In the genomic region with DNA sequence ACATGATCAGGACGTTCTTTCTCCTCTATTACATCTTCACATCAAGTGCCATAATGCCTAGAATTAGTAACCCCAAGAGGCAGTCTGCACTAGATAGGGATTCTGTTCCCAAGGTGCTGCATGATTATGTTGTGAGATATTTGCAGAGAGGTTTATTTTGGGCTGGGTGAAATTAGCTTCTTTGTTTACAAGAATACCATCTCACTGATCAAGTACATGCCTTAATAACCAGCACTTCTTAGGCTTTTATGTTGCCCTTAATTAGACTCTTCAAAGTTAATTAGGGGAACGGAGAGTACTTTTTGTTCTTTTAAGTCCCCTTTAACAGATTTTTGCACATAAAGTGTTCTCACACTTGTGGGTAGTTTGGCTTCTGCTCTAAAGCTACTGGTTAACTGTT, we compare ENCODE assay signal across 26 mouse cellular contexts.
DNase-seq lines count a peak whose midpoint lies in the region; ATAC-seq and TF ChIP-seq lines count a peak whose summit lies in the region.
"Had no signal": no experiment of that assay in that cellular context is flagged by ENCODE, and none has a peak within 500 bp of the region (broad histone marks: within the 10 kb centered on the region; RNA-seq: fewer than 3 reads in every experiment).

No protein-coding gene starts in this region.

- H3K4me1 ChIP-seq in forebrain, embryonic 10.5 days: peaks cover 23% of the 10 kb centered on the region
- no peaks in the 10 kb centered on the region for H3K4me1 ChIP-seq in forebrain, postnatal 0 days (ENCODE audit: insufficient read depth)
- H3K4me1 ChIP-seq in forebrain, embryonic 14.5 days (ENCODE audit: control insufficient read depth, insufficient read depth, low read length): peaks cover 4% of the 10 kb centered on the region; the same call in 1 of the 2 replicates
- peaks cover 4% of the 10 kb centered on the region; the same call in 1 of the 2 replicates for H3K4me1 ChIP-seq in olfactory bulb, adult 2 months (ENCODE audit: control insufficient read depth, insufficient read depth, low read length)
- no peaks in the 10 kb centered on the region for H3K4me1 ChIP-seq in hindbrain, embryonic 11.5 days (replicated peaks; ENCODE audit: control insufficient read depth, insufficient read depth, low read length)
- H3K4me1 ChIP-seq: embryonic facial prominence, embryonic 10.5 days; embryonic facial prominence, embryonic 13.5 days; hindbrain, embryonic 13.5 days; intestine, embryonic 15.5 days had no signal

- no peak for TF ChIP-seq CTCF in forebrain, postnatal 0 days (IDR thresholded peaks at IDR 0.05; ENCODE audit: low read depth)
- TF ChIP-seq CTCF in left cerebral cortex, adult 2 months (IDR thresholded peaks at IDR 0.05): no peak
- TF ChIP-seq CTCF in olfactory bulb, adult 2 months (IDR thresholded peaks at IDR 0.05; ENCODE audit: insufficient read depth, low read depth, low read length): no peak

- H3K9ac ChIP-seq in forebrain, postnatal 0 days: no peak overlapping the region
- H3K9ac ChIP-seq in forebrain, embryonic 14.5 days (ENCODE audit: low read length): no peak overlapping the region
- H3K9ac ChIP-seq in hindbrain, embryonic 11.5 days (ENCODE audit: low read depth, low read length): no peak overlapping the region
- H3K9ac ChIP-seq: embryonic facial prominence, embryonic 13.5 days; hindbrain, embryonic 13.5 days; intestine, embryonic 15.5 days had no signal

- no peak for TF ChIP-seq POLR2A in olfactory bulb, adult 2 months (IDR thresholded peaks at IDR 0.05; ENCODE audit: insufficient read depth, low read depth, low read length)

- no peak overlapping the region for H3K4me2 ChIP-seq in forebrain, postnatal 0 days (ENCODE audit: low read depth)
- no peak overlapping the region for H3K4me2 ChIP-seq in forebrain, embryonic 14.5 days (ENCODE audit: low read length)
- no peak overlapping the region for H3K4me2 ChIP-seq in hindbrain, embryonic 11.5 days (replicated peaks; ENCODE audit: low read depth, low read length)
- H3K4me2 ChIP-seq: embryonic facial prominence, embryonic 13.5 days; heart, embryonic 11.5 days; hindbrain, embryonic 13.5 days; intestine, embryonic 15.5 days had no signal

- no peaks in the 10 kb centered on the region for H3K36me3 ChIP-seq in forebrain, embryonic 10.5 days (replicated peaks)
- no peaks in the 10 kb centered on the region for H3K36me3 ChIP-seq in forebrain, postnatal 0 days (ENCODE audit: insufficient read depth)
- H3K36me3 ChIP-seq in forebrain, embryonic 14.5 days (ENCODE audit: control insufficient read depth, insufficient read depth, low read length): no peaks in the 10 kb centered on the region
- H3K36me3 ChIP-seq in hindbrain, embryonic 11.5 days (ENCODE audit: control insufficient read depth, insufficient read depth, low read length): no peaks in the 10 kb centered on the region
- H3K36me3 ChIP-seq: embryonic facial prominence, embryonic 10.5 days; embryonic facial prominence, embryonic 13.5 days; hindbrain, embryonic 13.5 days; intestine, embryonic 15.5 days had no signal

- DNase-seq in forebrain, embryonic 10.5 days (ENCODE audit: extremely low spot score, low spot score): no peak
- no peak for DNase-seq in forebrain, postnatal 0 days
- no peak for DNase-seq in left cerebral cortex, adult 2 months (ENCODE audit: extremely low spot score in 1 of 2, low spot score in 2 of 2)
- no peak for DNase-seq in left cerebral cortex, postnatal 4 days
- peak; percentile 25 for DNase-seq in forebrain, embryonic 14.5 days (ENCODE audit: low spot score)
- no peak for DNase-seq in hindbrain, embryonic 11.5 days (ENCODE audit: low spot score)
- no peak for DNase-seq in ovary, postnatal 10 days (ENCODE audit: low spot score)
- DNase-seq: adrenal gland, postnatal 10 days; adrenal gland, postnatal 36 days; cerebellum, adult 11-12 months; cerebellum, adult 8-10 months; cerebellum, postnatal 10 days; cerebellum, postnatal 36 days; embryo, embryonic 11 days; gastrocnemius, postnatal 10 days; gastrocnemius, postnatal 36 days; heart, adult 2 months; kidney, adult 11 months had no signal

- H3K27me3 ChIP-seq in forebrain, embryonic 10.5 days (ENCODE audit: poor library complexity, severe bottlenecking): no peaks in the 10 kb centered on the region
- H3K27me3 ChIP-seq in forebrain, postnatal 0 days (ENCODE audit: insufficient read depth, low read length): no peaks in the 10 kb centered on the region
- no peaks in the 10 kb centered on the region for H3K27me3 ChIP-seq in forebrain, embryonic 14.5 days (replicated peaks; ENCODE audit: control insufficient read depth, insufficient read depth, low read length)
- no peaks in the 10 kb centered on the region for H3K27me3 ChIP-seq in hindbrain, embryonic 11.5 days (ENCODE audit: control insufficient read depth, insufficient read depth, low read length)
- H3K27me3 ChIP-seq: embryonic facial prominence, embryonic 13.5 days; hindbrain, embryonic 13.5 days; intestine, embryonic 15.5 days had no signal

- H3K27ac ChIP-seq in forebrain, embryonic 10.5 days: peak overlapping the region; percentile 51; the same call in 1 of the 2 replicates
- no peak overlapping the region for H3K27ac ChIP-seq in forebrain, postnatal 0 days (ENCODE audit: low read depth, low read length)
- peak overlapping the region; percentile 62 for H3K27ac ChIP-seq in left cerebral cortex, adult 2 months
- H3K27ac ChIP-seq in forebrain, embryonic 14.5 days (ENCODE audit: low read depth, low read length): no peak overlapping the region
- peak overlapping the region; percentile 57; the same call in 1 of the 2 replicates for H3K27ac ChIP-seq in olfactory bulb, adult 2 months (ENCODE audit: insufficient read depth, low read depth, low read length)
- H3K27ac ChIP-seq in hindbrain, embryonic 11.5 days (ENCODE audit: low read depth, low read length): no peak overlapping the region
- H3K27ac ChIP-seq: embryonic facial prominence, embryonic 10.5 days; embryonic facial prominence, embryonic 13.5 days; heart, adult 2 months; hindbrain, embryonic 13.5 days; intestine, embryonic 15.5 days had no signal

- ATAC-seq in forebrain, postnatal 0 days: no peak
- ATAC-seq in forebrain, embryonic 14.5 days: 0 out of 2 replicates have a peak, but pooled peaks have one; percentile 30
- ATAC-seq in hindbrain, embryonic 11.5 days (ENCODE audit: low FRiP score): no peak
- ATAC-seq: hindbrain, embryonic 16.5 days; intestine, embryonic 15.5 days had no signal

- H3K9me3 ChIP-seq in forebrain, embryonic 10.5 days: no peaks in the 10 kb centered on the region
- H3K9me3 ChIP-seq in forebrain, postnatal 0 days (ENCODE audit: low read length): no peaks in the 10 kb centered on the region
- 0 out of 2 replicates have a peak, but pooled peaks cover 2% of the 10 kb centered on the region for H3K9me3 ChIP-seq in forebrain, embryonic 14.5 days (replicated peaks; ENCODE audit: control insufficient read depth, low read length)
- no peaks in the 10 kb centered on the region for H3K9me3 ChIP-seq in hindbrain, embryonic 11.5 days (ENCODE audit: control insufficient read depth, low read length)
- H3K9me3 ChIP-seq: embryonic facial prominence, embryonic 10.5 days; embryonic facial prominence, embryonic 13.5 days; hindbrain, embryonic 13.5 days; intestine, embryonic 15.5 days had no signal

- H3K4me3 ChIP-seq in forebrain, embryonic 10.5 days: no peak overlapping the region
- no peak overlapping the region for H3K4me3 ChIP-seq in forebrain, postnatal 0 days (ENCODE audit: low read depth, low read length)
- H3K4me3 ChIP-seq in left cerebral cortex, adult 2 months: no peak overlapping the region
- H3K4me3 ChIP-seq in forebrain, embryonic 14.5 days (ENCODE audit: low read depth, low read length): no peak overlapping the region
- no peak overlapping the region for H3K4me3 ChIP-seq in olfactory bulb, adult 2 months (ENCODE audit: insufficient read depth, low read depth, low read length)
- H3K4me3 ChIP-seq in hindbrain, embryonic 11.5 days (ENCODE audit: low read depth, low read length): no peak overlapping the region
- H3K4me3 ChIP-seq: embryonic facial prominence, embryonic 10.5 days; embryonic facial prominence, embryonic 13.5 days; erythroblast, embryonic 14.5 days; heart, adult 2 months; hindbrain, embryonic 13.5 days; intestine, embryonic 15.5 days had no signal

- intact Hi-C loops in left cerebral cortex, adult 2 months (cut with DNase I): no loop called here
- intact Hi-C loops in left cerebral cortex, postnatal 4 days (cut with DNase I): no loop called here

- 38% methylated on average over 2 of the region's 2 CpGs for WGBS in forebrain, embryonic 10.5 days
- WGBS in forebrain, postnatal 0 days: 17% methylated on average over 2 of the region's 2 CpGs
- WGBS in forebrain, embryonic 14.5 days: 8% methylated on average over 2 of the region's 2 CpGs
- 23% methylated on average over 2 of the region's 2 CpGs for WGBS in olfactory bulb, adult 2 months
- WGBS in hindbrain, embryonic 11.5 days: 72% methylated on average over 2 of the region's 2 CpGs

Comparison
In these comparisons a context has a peak if more than half of its experiments do, and no peak if none do; other contexts are left out.
1. H3K27ac ChIP-seq: peak in forebrain, embryonic 10.5 days (single experiment), left cerebral cortex, adult 2 months (single experiment) and olfactory bulb, adult 2 months (single experiment); none in forebrain, postnatal 0 days (single experiment), forebrain, embryonic 14.5 days (single experiment) and hindbrain, embryonic 11.5 days (single experiment).